Mouse (Mus musculus) stomach, embryonic 14.5 days (tissue): ENCODE measurements around the gene Nxph1. TPM values are rescaled to one million over a fixed set of nuclear protein-coding genes. Genes with fewer than 3 reads are reported as not detected.
A peak's percentile ranks its signal among the peaks of the same experiment; 100 is the strongest.

Experiments
- ATAC-seq: fragments of 200-750 bp; cut with Nextera tagmentation; 2 replicates; pipeline ENCODE4 v1.8.0; 2017; ENCODE audit warnings: low read depth, moderate TSS enrichment; ENCODE audit not compliant: insufficient number of reproducible peaks, insufficient read depth, low FRiP score
- H3K27ac ChIP-seq: fragments of 300-500 bp; sonication (generic); 2 replicates; pipeline ENCODE4 v1.5.1; 2014; ENCODE audit warnings: mild to moderate bottlenecking, low read length, moderate library complexity, mixed read lengths
- H3K27me3 ChIP-seq: fragments of 300-500 bp; sonication (generic); 2 replicates; pipeline ENCODE4 v1.6.1; 2014; ENCODE audit warnings: low read length, control low read depth, mixed read lengths; ENCODE audit not compliant: control insufficient read depth, insufficient read depth
- H3K36me3 ChIP-seq: fragments of 300-500 bp; sonication (generic); 2 replicates; pipeline ENCODE4 v1.6.1; 2014; ENCODE audit warnings: mild to moderate bottlenecking, control low read depth, low read length, moderate library complexity, mixed read lengths; ENCODE audit not compliant: control insufficient read depth, insufficient read depth
- H3K4me1 ChIP-seq: fragments of 300-500 bp; sonication (generic); 2 replicates; pipeline ENCODE4 v1.6.1; 2014; ENCODE audit warnings: low read length, control low read depth, mixed read lengths; ENCODE audit not compliant: control insufficient read depth, insufficient read depth
- H3K4me2 ChIP-seq: fragments of 300-500 bp; sonication (generic); replicated peaks from 2 replicates; pipeline ENCODE4 v1.6.1; 2014; ENCODE audit warnings: low read depth, low read length, control low read depth
- H3K4me3 ChIP-seq: fragments of 300-500 bp; sonication (generic); 2 replicates; pipeline ENCODE4 v1.5.1; 2014; ENCODE audit warnings: low read depth, low read length, control low read depth
- H3K9ac ChIP-seq: fragments of 300-500 bp; sonication (generic); replicated peaks from 2 replicates; pipeline ENCODE4 v1.6.1; 2014; ENCODE audit warnings: low read depth, mild to moderate bottlenecking, control low read depth, low read length, moderate library complexity, mixed read lengths
- H3K9me3 ChIP-seq: fragments of 300-500 bp; sonication (generic); 2 replicates; pipeline ENCODE4 v1.6.1; 2016; ENCODE audit warnings: low read depth, low read length, control low read depth; ENCODE audit not compliant: control insufficient read depth
- WGBS: fragments of 180-500 bp; shearing (Covaris S2); extraction: QIAGEN DNeasy Blood & Tissue Kit; methylation state at CpG from one replicate; pipeline ENCODE4 v1.1.7; 2014; 5-methylcytosine and 5-hydroxymethylcytosine counted together
- polyA plus RNA-seq: library from polyadenylated mRNA; unstranded; fragments of >200 nt; fragmentation: Nextera tagmentation; extraction: Ambion mirVana; gene quantifications from 2 replicates; pipeline ENCODE4 v1.2.1, GENCODE M21; 2014

Nxph1 gene
- polyA plus RNA-seq, 1 experiment from 2014 or later, result 0.82 TPM

DNA sequence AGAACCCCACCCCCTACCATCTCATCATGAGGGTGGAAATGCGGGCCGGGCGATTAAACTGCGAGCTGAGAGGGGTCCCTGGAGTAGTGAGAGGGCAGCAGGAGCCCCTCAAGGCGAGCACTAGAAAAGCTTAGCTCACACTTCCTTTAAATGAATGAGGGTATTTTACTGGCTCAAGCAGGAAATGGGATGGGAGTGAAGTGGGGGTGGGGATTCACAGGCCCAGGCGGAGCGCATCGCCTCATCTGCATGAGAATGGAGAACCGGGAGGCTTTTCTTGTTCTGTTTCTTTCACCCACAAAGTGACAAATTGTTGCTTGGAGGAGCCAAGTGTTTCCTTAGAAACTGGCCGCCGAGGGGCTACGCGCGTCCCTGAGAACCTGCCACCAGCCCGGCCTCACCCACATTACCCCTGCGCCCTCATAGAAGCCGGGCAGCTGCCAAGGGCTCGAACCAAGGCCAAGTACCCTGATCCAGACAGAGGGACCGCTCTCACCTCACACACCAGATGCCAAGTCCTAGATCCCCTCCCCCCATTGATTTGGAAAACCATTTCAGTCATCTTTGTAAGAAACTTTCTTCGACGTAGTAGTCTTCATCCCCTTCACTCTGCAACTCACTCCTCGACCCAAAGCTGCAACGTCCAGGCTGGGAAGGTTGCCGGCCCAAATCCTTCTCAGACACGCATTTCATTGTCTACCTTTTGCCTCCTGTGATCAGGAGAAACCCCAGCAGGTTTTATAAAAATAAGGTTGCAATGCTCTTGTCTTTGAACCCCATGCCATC lies 8.7 kb downstream of the Nxph1 start:
- 2% methylated on average over 25 of the region's 25 CpGs for WGBS
- Histone ChIP-seq H3K4me2 (no peak overlapping the region), H3K9ac (no peak overlapping the region), H3K9me3 (no peaks in the 10 kb centered on the region), H3K4me3 (no peak overlapping the region), H3K36me3 (no peaks in the 10 kb centered on the region), H3K27me3 (peaks cover 46% of the 10 kb centered on the region), H3K27ac (no peak overlapping the region), H3K4me1 (no peaks in the 10 kb centered on the region)
- no peak for ATAC-seq

DNA sequence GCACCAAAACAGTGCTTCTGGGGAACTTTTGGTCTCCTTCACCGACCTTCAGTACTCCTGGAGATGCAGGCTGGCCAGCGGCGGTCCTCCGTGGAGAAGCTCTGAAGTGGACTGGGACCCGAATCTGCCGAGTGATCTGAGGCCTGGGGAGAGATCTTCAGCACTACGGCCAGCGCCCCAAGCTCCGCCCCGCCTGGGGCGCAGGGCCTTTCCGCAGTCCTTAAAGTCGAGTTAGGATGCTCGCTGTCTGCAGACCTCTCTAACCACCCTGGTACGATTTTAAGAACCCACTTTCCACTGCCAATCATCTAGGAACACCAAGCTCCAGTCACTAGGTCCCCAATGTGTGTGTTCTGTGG lies 9.3 kb downstream of the Nxph1 start:
- H3K27me3 ChIP-seq, result peaks cover 41% of the 10 kb centered on the region
- H3K9ac ChIP-seq, result no peak overlapping the region
- peak; percentile 76; the same call in 1 of the 2 replicates for ATAC-seq
- H3K4me3 ChIP-seq, result no peak overlapping the region
- H3K4me2 ChIP-seq, result 0 out of 2 replicates have a peak overlapping the region, but pooled peaks have one; percentile 19
- H3K4me1 ChIP-seq, result no peaks in the 10 kb centered on the region
- no peak overlapping the region for H3K27ac ChIP-seq
- no peaks in the 10 kb centered on the region for H3K9me3 ChIP-seq
- WGBS, result under 1% methylated on average over 15 of the region's 15 CpGs
- no peaks in the 10 kb centered on the region for H3K36me3 ChIP-seq

DNA sequence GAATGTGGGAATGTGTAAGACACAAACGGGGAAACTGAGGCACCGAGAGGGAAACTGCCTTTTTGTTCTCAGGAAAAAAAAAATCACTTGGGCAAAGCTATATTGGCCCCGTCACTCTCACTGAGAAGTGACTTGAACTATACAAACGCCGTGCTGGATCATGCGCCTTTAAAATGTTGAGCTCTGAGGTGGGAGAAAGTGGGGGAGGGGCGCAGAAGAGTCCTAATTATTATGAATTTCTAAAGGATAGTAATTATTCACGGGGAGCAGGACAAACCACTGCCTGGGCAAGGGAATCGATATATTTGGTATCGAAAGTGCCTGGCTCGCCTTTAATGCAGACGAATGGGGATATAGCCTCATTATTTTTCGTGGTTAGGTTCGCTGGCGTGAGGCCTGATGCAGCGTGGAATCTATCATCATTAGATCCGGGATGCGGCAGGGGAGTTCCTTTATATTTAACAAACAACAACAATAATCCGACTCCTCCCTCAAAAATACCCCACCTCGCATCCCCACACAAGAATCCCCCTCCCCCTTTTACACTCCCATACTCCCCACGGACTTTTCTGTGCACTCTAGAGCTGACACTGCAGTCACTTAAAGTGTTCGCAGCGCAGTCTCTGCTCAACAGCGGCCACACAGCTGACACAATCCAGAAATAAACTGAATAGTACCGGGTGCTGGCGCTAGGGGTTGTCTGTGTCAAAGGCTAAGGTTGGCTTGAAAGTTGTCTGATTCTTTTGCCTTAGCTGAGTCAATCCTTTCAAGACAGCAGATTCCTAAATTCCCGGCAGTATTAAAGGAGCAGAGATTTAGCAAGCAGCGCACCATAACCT lies 10.1 kb downstream of the Nxph1 start:
- no peak overlapping the region for H3K9ac ChIP-seq
- no peak for ATAC-seq
- H3K4me3 ChIP-seq, result no peak overlapping the region
- no peaks in the 10 kb centered on the region for H3K4me1 ChIP-seq
- no peaks in the 10 kb centered on the region for H3K9me3 ChIP-seq
- no peak overlapping the region for H3K4me2 ChIP-seq
- H3K36me3 ChIP-seq, result no peaks in the 10 kb centered on the region
- H3K27me3 ChIP-seq, result peaks cover 36% of the 10 kb centered on the region
- 4% methylated on average over 28 of the region's 28 CpGs for WGBS
- H3K27ac ChIP-seq, result no peak overlapping the region

DNA sequence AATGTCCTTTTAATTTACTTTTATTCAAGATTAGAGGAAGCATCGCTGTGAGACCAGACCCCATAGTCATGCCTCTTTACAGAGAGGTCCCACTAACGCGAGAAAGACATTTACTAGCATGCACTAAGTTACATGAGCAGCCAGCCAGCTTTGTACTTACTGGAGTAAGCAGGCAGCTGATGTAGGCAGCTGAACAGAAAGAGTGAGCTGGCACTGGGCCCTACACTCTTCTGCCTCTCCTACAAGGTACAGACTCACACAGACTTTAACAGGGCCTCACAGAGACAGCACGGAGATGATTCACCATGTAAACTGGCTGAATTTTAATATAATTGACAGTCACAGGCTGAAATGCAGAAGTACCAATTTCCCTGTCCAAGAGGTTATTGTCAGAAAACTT lies 11.6 kb downstream of the Nxph1 start:
- peaks cover 25% of the 10 kb centered on the region for H3K27me3 ChIP-seq
- no peaks in the 10 kb centered on the region for H3K36me3 ChIP-seq
- no peak for ATAC-seq
- H3K27ac ChIP-seq, result no peak overlapping the region
- no peaks in the 10 kb centered on the region for H3K4me1 ChIP-seq
- H3K4me3 ChIP-seq, result no peak overlapping the region
- no peaks in the 10 kb centered on the region for H3K9me3 ChIP-seq
- WGBS, result 80% methylated on average over 4 of the region's 4 CpGs
- H3K9ac ChIP-seq, result no peak overlapping the region
- no peak overlapping the region for H3K4me2 ChIP-seq

DNA sequence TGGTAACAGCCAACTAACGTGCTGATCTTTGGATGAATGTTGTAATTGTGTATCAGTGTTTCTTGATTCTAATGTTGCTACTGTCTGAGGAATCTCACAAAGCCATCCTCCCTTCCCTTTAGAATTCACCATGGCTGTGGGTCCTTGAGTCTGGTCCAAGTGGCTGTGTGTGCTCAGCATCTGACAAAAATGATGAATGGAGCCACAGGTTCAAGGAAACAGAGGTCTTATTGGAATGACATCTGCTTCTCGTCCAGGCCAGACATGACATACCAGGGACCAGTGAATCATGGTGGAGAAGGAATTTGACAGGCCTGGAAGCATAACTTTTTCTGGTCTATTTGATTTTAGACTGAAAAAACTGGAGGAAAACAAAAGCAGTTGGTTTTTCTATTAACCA lies 22.3 kb downstream of the Nxph1 start:
- H3K4me1 ChIP-seq, result no peaks in the 10 kb centered on the region
- ATAC-seq, result no peak
- H3K36me3 ChIP-seq, result no peaks in the 10 kb centered on the region
- 42% methylated on average over 2 of the region's 2 CpGs for WGBS
- H3K4me3 ChIP-seq, result no peak overlapping the region
- no peak overlapping the region for H3K9ac ChIP-seq
- H3K27me3 ChIP-seq, result no peaks in the 10 kb centered on the region
- no peak overlapping the region for H3K27ac ChIP-seq
- no peak overlapping the region for H3K4me2 ChIP-seq
- no peaks in the 10 kb centered on the region for H3K9me3 ChIP-seq

DNA sequence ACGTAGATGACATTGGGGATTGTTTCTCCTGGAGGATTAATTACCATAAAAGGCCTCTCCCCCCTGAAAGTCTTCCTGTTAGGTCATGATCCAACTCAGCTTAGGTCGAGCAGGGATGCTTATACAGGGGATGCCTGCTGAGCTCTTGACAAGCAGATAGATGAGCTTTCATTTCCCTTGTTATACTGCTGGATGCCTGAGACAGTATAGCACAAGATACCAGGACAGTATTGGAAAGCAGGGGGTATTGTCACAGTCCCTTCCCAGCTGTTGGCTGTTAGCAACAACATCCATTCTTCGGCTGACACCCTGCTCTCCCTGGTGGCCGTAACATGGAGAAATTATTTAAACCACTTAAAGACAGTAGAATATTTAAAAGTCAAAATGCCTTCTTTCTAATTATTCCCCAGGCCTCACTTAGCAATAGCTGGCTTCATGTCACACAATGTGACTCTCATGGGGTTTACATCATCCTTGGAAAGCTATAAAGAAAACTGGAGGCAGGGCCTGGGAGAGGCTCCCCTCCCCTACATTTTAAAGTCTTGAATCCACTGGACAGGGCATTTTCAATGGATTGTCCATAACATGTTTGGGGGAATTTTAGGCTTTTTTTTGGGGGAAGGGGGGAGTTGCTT lies 31.1 kb downstream of the Nxph1 start:
- H3K27ac ChIP-seq, result no peak overlapping the region
- WGBS, result 50% methylated on average over 4 of the region's 4 CpGs
- ATAC-seq, result no peak
- no peak overlapping the region for H3K4me3 ChIP-seq
- no peaks in the 10 kb centered on the region for H3K9me3 ChIP-seq
- no peaks in the 10 kb centered on the region for H3K4me1 ChIP-seq
- H3K36me3 ChIP-seq, result no peaks in the 10 kb centered on the region
- H3K9ac ChIP-seq, result no peak overlapping the region
- no peak overlapping the region for H3K4me2 ChIP-seq
- no peaks in the 10 kb centered on the region for H3K27me3 ChIP-seq

DNA sequence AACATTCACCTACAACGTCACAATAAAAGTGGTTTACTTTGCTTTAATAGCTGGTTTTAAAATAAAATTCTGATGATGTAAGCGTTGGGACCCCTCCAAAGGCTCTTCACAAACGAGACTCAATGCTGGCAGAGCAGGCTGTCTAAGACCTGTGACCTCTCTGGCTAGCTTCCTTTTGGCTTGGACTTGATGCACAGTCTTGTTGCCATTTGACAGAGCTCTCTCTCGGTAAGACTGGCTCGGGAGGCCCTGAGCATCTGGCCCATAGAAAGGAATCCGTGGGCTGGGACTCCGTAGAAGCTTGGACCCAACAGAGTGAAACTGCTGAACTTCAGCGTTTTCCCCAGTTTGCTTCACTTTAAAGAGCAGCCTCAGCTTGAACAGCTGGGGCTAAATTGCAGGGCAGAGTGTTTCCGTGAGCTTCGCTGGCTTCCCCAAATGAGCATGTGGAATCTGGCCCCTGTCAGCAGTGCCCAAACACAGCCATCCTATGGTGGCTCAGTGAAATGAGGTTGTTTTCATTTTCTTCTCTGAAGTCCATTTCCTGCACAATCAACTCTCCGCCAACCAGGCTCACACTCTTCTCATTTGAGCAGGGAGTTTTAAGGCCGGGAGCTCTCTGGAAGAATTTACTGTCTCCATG lies 48.2 kb downstream of the Nxph1 start:
- Histone ChIP-seq H3K27me3 (no peaks in the 10 kb centered on the region), H3K4me3 (no peak overlapping the region), H3K4me1 (no peaks in the 10 kb centered on the region), H3K27ac (no peak overlapping the region), H3K36me3 (no peaks in the 10 kb centered on the region), H3K4me2 (no peak overlapping the region), H3K9ac (no peak overlapping the region), H3K9me3 (no peaks in the 10 kb centered on the region)
- WGBS, result 57% methylated on average over 12 of the region's 12 CpGs
- ATAC-seq, result no peak

DNA sequence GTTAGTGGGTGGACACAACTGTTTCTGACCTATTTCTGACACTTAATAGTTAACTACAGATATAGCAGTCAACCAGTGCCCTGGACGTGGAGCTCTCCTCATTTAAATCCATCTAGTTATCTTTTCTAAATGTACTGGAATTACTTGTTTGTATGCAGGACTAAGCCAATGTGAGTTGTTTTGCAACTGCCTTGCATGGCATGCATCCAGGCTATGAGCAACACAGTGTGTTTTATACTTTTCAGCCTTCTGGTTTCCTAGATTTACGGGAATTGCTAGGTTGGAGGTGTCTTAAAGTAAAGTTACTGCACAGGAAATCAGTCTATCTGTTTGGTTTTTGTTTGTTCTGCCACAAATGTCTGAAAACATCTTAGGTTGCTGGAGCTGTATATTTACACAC lies 49.1 kb downstream of the Nxph1 start:
- Histone ChIP-seq H3K36me3 (no peaks in the 10 kb centered on the region), H3K4me2 (no peak overlapping the region), H3K4me1 (no peaks in the 10 kb centered on the region), H3K27me3 (no peaks in the 10 kb centered on the region), H3K27ac (no peak overlapping the region), H3K9me3 (no peaks in the 10 kb centered on the region), H3K4me3 (no peak overlapping the region), H3K9ac (no peak overlapping the region)
- WGBS, result 69% methylated on average over 2 of the region's 2 CpGs
- no peak for ATAC-seq
